Mouse (Mus musculus): Measurements from ENCODE around the gene 4930524N10Rik.

DNA sequence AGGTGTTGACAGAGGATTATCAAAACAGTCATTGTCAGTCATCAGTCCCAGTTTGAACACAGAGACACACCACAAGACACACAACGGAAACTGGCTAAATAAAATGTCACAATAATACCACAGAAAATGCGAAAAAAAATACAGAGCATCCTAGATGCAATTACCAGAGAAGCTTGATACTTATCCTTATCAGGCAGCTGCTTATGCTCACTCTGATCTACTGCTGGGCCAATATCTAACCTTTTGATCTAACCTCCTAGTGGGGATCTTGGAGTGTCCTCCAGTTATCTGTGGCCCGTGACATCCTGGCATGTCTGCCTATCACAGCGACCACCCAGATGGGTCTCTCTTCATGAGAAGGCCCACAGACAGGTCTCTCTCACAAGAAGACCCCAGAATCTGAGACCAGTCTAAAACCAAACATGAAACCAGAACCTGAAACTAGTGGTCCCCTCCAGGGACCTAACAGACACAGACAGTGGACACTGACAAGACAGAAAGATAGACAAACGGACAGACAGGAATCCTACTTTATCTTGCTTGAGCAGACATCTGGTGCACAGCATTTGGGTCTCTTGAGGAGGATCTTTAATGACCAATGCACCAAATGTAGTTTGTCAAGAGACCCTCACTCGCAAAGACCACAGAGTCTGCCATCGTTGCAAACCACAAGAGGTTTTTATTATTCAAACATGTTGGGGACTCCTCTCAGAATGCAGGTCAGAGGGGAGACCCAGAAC is 6.3 kb upstream of the 4930524N10Rik start:
- TF ChIP-seq CTCF (IDR thresholded peaks at IDR 0.05) (no peak), EP300 (IDR thresholded peaks at IDR 0.05; ENCODE audit: insufficient read depth, low read depth, low read length) (no peak), POLR2A (IDR thresholded peaks at IDR 0.05; ENCODE audit: insufficient read depth, low read depth, low read length) (no peak)

All from heart, adult 2 months (tissue).